Mouse (Mus musculus): Measurements from ENCODE around the gene Npcd. TPM values are rescaled to one million over a fixed set of nuclear protein-coding genes. Genes with fewer than 3 reads are reported as not detected.
A peak's percentile ranks its signal among the peaks of the same experiment; 100 is the strongest.
"Not testable (repeated sequence)": the region's sequence is repeated elsewhere in the genome, so short reads cannot be mapped to it uniquely, and the experiment has no call there.

Gene Npcd
- polyA plus RNA-seq, 1 experiment from 2014 or later = 0.77 TPM

DNA sequence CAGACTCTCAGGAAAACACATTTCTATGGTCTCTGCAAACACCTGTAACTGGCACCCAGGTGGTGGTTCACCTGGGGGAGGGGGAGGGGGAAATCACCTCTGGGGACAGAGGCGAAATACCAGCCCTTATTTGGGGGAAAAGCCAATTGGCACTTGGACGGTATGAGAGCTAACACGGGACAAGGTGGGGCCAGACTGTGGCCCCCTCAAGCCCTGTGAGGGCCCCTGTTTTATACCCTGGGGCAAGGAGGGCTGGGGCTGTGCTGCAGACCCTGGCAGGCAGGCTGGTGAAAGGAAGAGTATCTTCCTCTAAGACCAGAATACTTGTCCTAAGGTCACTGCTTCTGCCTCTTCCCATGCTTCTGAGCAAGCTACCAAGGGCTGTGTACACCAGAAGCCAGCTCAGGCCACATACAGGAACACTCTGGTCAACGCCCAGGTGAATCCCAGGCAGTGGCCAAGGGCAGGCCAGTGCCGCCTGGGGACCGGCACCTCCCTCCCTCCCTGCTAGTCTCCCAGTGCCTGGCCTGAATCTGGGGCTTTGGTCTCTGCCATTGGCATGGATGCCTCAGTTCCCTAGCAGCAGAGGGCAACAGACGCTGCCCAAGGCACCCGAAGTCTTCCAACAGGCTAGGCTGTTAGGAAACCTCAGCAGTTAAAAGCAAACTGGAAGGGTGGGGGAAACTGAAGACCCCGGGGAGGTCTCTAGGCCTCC lies 7.7 kb downstream of the Npcd start:
- Histone ChIP-seq H3K27me3 (ENCODE audit: control insufficient read depth, insufficient read depth, low read length) (no peaks in the 10 kb centered on the region), H3K9me3 (ENCODE audit: control insufficient read depth, low read depth, low read length) (no peaks in the 10 kb centered on the region), H3K4me1 (ENCODE audit: control insufficient read depth, insufficient read depth, low read length) (peaks cover 17% of the 10 kb centered on the region; the same call in 1 of the 2 replicates)

DNA sequence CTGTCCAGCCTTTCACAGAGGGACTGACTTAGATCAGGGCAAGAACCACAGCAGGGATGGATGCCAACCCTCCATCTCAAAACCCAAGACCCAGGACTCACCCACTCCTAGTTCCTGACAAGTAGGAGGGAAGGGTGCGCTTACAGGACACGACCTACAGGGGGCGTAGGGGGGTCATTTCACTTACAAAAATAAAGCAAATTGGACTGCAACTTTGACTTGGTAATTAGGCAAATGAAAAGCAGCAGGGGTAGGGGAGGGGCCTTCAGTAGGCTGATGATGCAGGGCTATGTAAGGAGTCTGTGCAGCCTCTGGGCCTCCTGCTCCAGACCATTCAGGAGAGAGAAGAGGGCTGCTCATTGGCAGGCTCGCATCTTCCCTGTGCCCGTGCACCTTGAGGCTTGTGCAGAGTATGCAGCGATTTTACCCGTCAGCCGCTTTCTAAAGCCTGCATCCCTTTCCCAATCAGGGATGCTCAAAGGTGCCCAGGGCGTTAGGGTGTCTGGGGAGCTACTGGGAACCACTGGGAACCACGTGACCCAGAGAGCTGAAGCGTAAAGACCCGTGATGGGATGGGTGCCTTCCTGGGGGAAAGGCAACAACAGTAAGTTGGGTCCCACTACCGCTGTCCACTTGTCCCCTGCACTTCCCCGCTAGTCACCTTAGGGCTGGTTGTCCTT lies 8.8 kb downstream of the Npcd start:
- Histone ChIP-seq H3K4me1 (ENCODE audit: control insufficient read depth, insufficient read depth, low read length) (peaks cover 17% of the 10 kb centered on the region; the same call in 1 of the 2 replicates), H3K36me3 (ENCODE audit: control insufficient read depth, insufficient read depth, low read length) (peaks cover 44% of the 10 kb centered on the region), H3K9me3 (ENCODE audit: control insufficient read depth, low read depth, low read length) (no peaks in the 10 kb centered on the region), H3K4me2 (replicated peaks; ENCODE audit: low read depth, low read length) (no peak overlapping the region), H3K27me3 (ENCODE audit: control insufficient read depth, insufficient read depth, low read length) (no peaks in the 10 kb centered on the region), H3K9ac (replicated peaks; ENCODE audit: low read depth, low read length) (no peak overlapping the region), H3K27ac (ENCODE audit: low read length) (no peak overlapping the region), H3K4me3 (ENCODE audit: low read depth, low read length) (no peak overlapping the region)
- no peak for ATAC-seq (ENCODE audit: insufficient number of reproducible peaks, insufficient read depth, low FRiP score, low read depth)
- 68% methylated on average over 14 of the region's 14 CpGs for WGBS

More for the DNA sequence above, 7.7 kb downstream of the Npcd start:
- no peak overlapping the region for H3K27ac ChIP-seq (ENCODE audit: low read length)
- no peak overlapping the region for H3K4me2 ChIP-seq (replicated peaks; ENCODE audit: low read depth, low read length)
- H3K9ac ChIP-seq (replicated peaks; ENCODE audit: low read depth, low read length) = no peak overlapping the region
- 82% methylated on average over 9 of the region's 9 CpGs for WGBS
- no peak overlapping the region for H3K4me3 ChIP-seq (ENCODE audit: low read depth, low read length)
- H3K36me3 ChIP-seq (ENCODE audit: control insufficient read depth, insufficient read depth, low read length) = peaks cover 45% of the 10 kb centered on the region
- no peak for ATAC-seq (ENCODE audit: insufficient number of reproducible peaks, insufficient read depth, low FRiP score, low read depth)

GRCm38 (mm10) chr15:79823588-79824280 lies 10.3 kb downstream of the Npcd start:
- WGBS = 65% methylated on average over 19 of the region's 19 CpGs
- Histone ChIP-seq H3K27ac (ENCODE audit: low read length) (no peak overlapping the region), H3K4me3 (ENCODE audit: low read depth, low read length) (no peak overlapping the region), H3K4me2 (replicated peaks; ENCODE audit: low read depth, low read length) (no peak overlapping the region), H3K9ac (replicated peaks; ENCODE audit: low read depth, low read length) (0 out of 2 replicates have a peak overlapping the region, but pooled peaks have one; percentile 6), H3K36me3 (ENCODE audit: control insufficient read depth, insufficient read depth, low read length) (peaks cover 44% of the 10 kb centered on the region), H3K27me3 (ENCODE audit: control insufficient read depth, insufficient read depth, low read length) (no peaks in the 10 kb centered on the region), H3K9me3 (ENCODE audit: control insufficient read depth, low read depth, low read length) (no peaks in the 10 kb centered on the region), H3K4me1 (ENCODE audit: control insufficient read depth, insufficient read depth, low read length) (peaks cover 17% of the 10 kb centered on the region; the same call in 1 of the 2 replicates)
- no peak for ATAC-seq (ENCODE audit: insufficient number of reproducible peaks, insufficient read depth, low FRiP score, low read depth)

- H3K27me3 ChIP-seq (ENCODE audit: control insufficient read depth, insufficient read depth, low read length) = no peaks in the 10 kb centered on the region
- no peak overlapping the region for H3K9ac ChIP-seq (replicated peaks; ENCODE audit: low read depth, low read length)
- ATAC-seq (ENCODE audit: insufficient number of reproducible peaks, insufficient read depth, low FRiP score, low read depth) = no peak
- WGBS = 64% methylated on average over 13 of the region's 13 CpGs
- H3K9me3 ChIP-seq (ENCODE audit: control insufficient read depth, low read depth, low read length) = peaks cover 4% of the 10 kb centered on the region; the same call in 1 of the 2 replicates
- H3K36me3 ChIP-seq (ENCODE audit: control insufficient read depth, insufficient read depth, low read length) = peaks cover 33% of the 10 kb centered on the region
- H3K4me1 ChIP-seq (ENCODE audit: control insufficient read depth, insufficient read depth, low read length) = peaks cover 7% of the 10 kb centered on the region; the same call in 1 of the 2 replicates
- no peak overlapping the region for H3K4me3 ChIP-seq (ENCODE audit: low read depth, low read length)
- H3K27ac ChIP-seq (ENCODE audit: low read length) = no peak overlapping the region
- H3K4me2 ChIP-seq (replicated peaks; ENCODE audit: low read depth, low read length) = no peak overlapping the region
These were observed 11.5 kb downstream of the Npcd start for GRCm38 (mm10) chr15:79822265-79823199.

GRCm38 (mm10) chr15:79818325-79818724 lies 15.7 kb downstream of the Npcd start:
- Histone ChIP-seq H3K27ac (ENCODE audit: low read length) (no peak overlapping the region), H3K9ac (replicated peaks; ENCODE audit: low read depth, low read length) (no peak overlapping the region), H3K36me3 (ENCODE audit: control insufficient read depth, insufficient read depth, low read length) (peaks cover 10% of the 10 kb centered on the region), H3K4me1 (ENCODE audit: control insufficient read depth, insufficient read depth, low read length) (0 out of 2 replicates have a peak, but pooled peaks cover 4% of the 10 kb centered on the region), H3K9me3 (ENCODE audit: control insufficient read depth, low read depth, low read length) (peaks cover 4% of the 10 kb centered on the region; the same call in 1 of the 2 replicates), H3K4me2 (replicated peaks; ENCODE audit: low read depth, low read length) (no peak overlapping the region), H3K4me3 (ENCODE audit: low read depth, low read length) (no peak overlapping the region), H3K27me3 (ENCODE audit: control insufficient read depth, insufficient read depth, low read length) (no peaks in the 10 kb centered on the region)
- 84% methylated on average over 4 of the region's 4 CpGs for WGBS
- no peak for ATAC-seq (ENCODE audit: insufficient number of reproducible peaks, insufficient read depth, low FRiP score, low read depth)

GRCm38 (mm10) chr15:79813666-79814258 lies 20.3 kb downstream of the Npcd start:
- no peak for ATAC-seq (ENCODE audit: insufficient number of reproducible peaks, insufficient read depth, low FRiP score, low read depth)
- H3K36me3 ChIP-seq (ENCODE audit: control insufficient read depth, insufficient read depth, low read length) = no peaks in the 10 kb centered on the region
- H3K4me2 ChIP-seq (replicated peaks; ENCODE audit: low read depth, low read length) = no peak overlapping the region
- H3K4me1 ChIP-seq (ENCODE audit: control insufficient read depth, insufficient read depth, low read length) = no peaks in the 10 kb centered on the region
- WGBS = 35% methylated on average over 8 of the region's 8 CpGs
- H3K27me3 ChIP-seq (ENCODE audit: control insufficient read depth, insufficient read depth, low read length) = no peaks in the 10 kb centered on the region
- H3K9me3 ChIP-seq (ENCODE audit: control insufficient read depth, low read depth, low read length) = peaks cover 4% of the 10 kb centered on the region; the same call in 1 of the 2 replicates
- H3K27ac ChIP-seq (ENCODE audit: low read length) = no peak overlapping the region
- no peak overlapping the region for H3K4me3 ChIP-seq (ENCODE audit: low read depth, low read length)
- no peak overlapping the region for H3K9ac ChIP-seq (replicated peaks; ENCODE audit: low read depth, low read length)

DNA sequence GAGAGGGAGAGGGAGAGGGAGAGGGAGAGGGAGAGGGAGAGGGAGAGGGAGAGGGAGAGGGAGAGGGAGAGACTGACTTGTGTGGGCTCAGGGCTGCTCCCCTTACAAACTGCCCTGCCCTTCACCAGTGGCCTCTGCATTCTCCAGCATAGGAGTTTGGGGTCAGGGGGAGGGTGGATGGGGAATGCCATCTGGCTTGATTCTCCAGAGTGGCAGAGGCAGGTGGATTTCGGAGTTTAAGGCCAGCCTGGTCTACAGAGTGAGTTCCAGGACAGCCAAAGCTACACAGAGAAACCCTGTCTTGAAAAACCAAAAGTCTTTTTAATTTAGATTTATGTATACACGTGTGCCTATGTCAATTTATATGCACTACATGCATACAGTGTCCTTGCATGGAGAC lies 21.2 kb downstream of the Npcd start:
- ATAC-seq (ENCODE audit: insufficient number of reproducible peaks, insufficient read depth, low FRiP score, low read depth); H3K4me3 ChIP-seq (ENCODE audit: low read depth, low read length); H3K27me3 ChIP-seq (ENCODE audit: control insufficient read depth, insufficient read depth, low read length); H3K9ac ChIP-seq (replicated peaks; ENCODE audit: low read depth, low read length); H3K9me3 ChIP-seq (ENCODE audit: control insufficient read depth, low read depth, low read length); H3K4me2 ChIP-seq (replicated peaks; ENCODE audit: low read depth, low read length); H3K27ac ChIP-seq (ENCODE audit: low read length); H3K36me3 ChIP-seq (ENCODE audit: control insufficient read depth, insufficient read depth, low read length); H3K4me1 ChIP-seq (ENCODE audit: control insufficient read depth, insufficient read depth, low read length): not testable (repeated sequence)
- 58% methylated on average over 2 of the region's 2 CpGs for WGBS
